Mouse (Mus musculus) hindbrain, embryonic 14.5 days (tissue): ENCODE results near the gene Traf2. TPM values are rescaled to one million over a fixed set of nuclear protein-coding genes. Genes with fewer than 3 reads are reported as not detected.

Source experiments
- ATAC-seq: fragments of 200-750 bp; cut with Nextera tagmentation; 2 replicates; pipeline ENCODE4 v1.8.0; 2017; ENCODE audit warnings: moderate number of reproducible peaks, mild to moderate bottlenecking, moderate TSS enrichment, moderate library complexity; ENCODE audit not compliant: low FRiP score
- DNase-seq: peaks from one replicate; pipeline ENCODE4 v3.0.0-alpha.2; 2015; ENCODE audit warnings: low spot score
- H3K27ac ChIP-seq: fragments of 300-500 bp; sonication (generic); 2 replicates; pipeline ENCODE4 v1.5.1; 2014; ENCODE audit warnings: mild to moderate bottlenecking, moderate library complexity
- H3K27me3 ChIP-seq: fragments of 300-500 bp; sonication (generic); 2 replicates; pipeline ENCODE4 v1.6.1; 2014; ENCODE audit warnings: mild to moderate bottlenecking, low read length, mixed read lengths; ENCODE audit not compliant: control insufficient read depth, insufficient read depth
- H3K36me3 ChIP-seq: fragments of 300-500 bp; sonication (generic); replicated peaks from 2 replicates; pipeline ENCODE4 v1.6.1; 2014; ENCODE audit not compliant: control insufficient read depth, insufficient read depth
- H3K4me1 ChIP-seq: fragments of 300-500 bp; sonication (generic); replicated peaks from 2 replicates; pipeline ENCODE4 v1.6.1; 2014; ENCODE audit warnings: antibody characterized with exemption, low read length, mixed read lengths; ENCODE audit not compliant: control insufficient read depth, insufficient read depth
- H3K4me2 ChIP-seq: fragments of 300-500 bp; sonication (generic); replicated peaks from 2 replicates; pipeline ENCODE4 v1.6.1; 2014; ENCODE audit warnings: mild to moderate bottlenecking, moderate library complexity
- H3K4me3 ChIP-seq: fragments of 300-500 bp; sonication (generic); replicated peaks from 2 replicates; pipeline ENCODE4 v1.5.1; 2014; ENCODE audit warnings: mild to moderate bottlenecking, low read length
- H3K9ac ChIP-seq: fragments of 300-500 bp; sonication (generic); 2 replicates; pipeline ENCODE4 v1.6.1; 2014
- H3K9me3 ChIP-seq: fragments of 300-500 bp; sonication (generic); 2 replicates; pipeline ENCODE4 v1.6.1; 2016; ENCODE audit warnings: low read length; ENCODE audit not compliant: control insufficient read depth
- WGBS: fragments of 180-500 bp; shearing (Covaris S2); extraction: QIAGEN DNeasy Blood & Tissue Kit; methylation state at CpG from one replicate; pipeline ENCODE4 v1.1.7; 2014; 5-methylcytosine and 5-hydroxymethylcytosine counted together
- polyA plus RNA-seq: library from polyadenylated mRNA; unstranded; fragments of >200 nt; fragmentation: Nextera tagmentation; extraction: Ambion mirVana; gene quantifications from 2 replicates; pipeline ENCODE4 v1.2.1, GENCODE M21; 2014

The Traf2 gene
- polyA plus RNA-seq, 1 experiment from 2014 or later = 15.6 TPM

- DNase-seq (no peak), ATAC-seq (no peak)
- H3K4me3 ChIP-seq = no peak overlapping the region
- H3K9ac ChIP-seq = no peak overlapping the region
- H3K4me1 ChIP-seq = peaks cover 11% of the 10 kb centered on the region
- H3K9me3 ChIP-seq = no peaks in the 10 kb centered on the region
- peaks cover 37% of the 10 kb centered on the region for H3K36me3 ChIP-seq
- WGBS = 95% methylated on average over 3 of the region's 3 CpGs
- H3K4me2 ChIP-seq = no peak overlapping the region
- no peak overlapping the region for H3K27ac ChIP-seq
- no peaks in the 10 kb centered on the region for H3K27me3 ChIP-seq
Measured at GRCm38 (mm10) chr2:25502726-25503125, 44.0 kb downstream of the Traf2 start.

GRCm38 (mm10) chr2:25501593-25502486 lies 44.9 kb downstream of the Traf2 start, which contains the start of gene C8g:
Gene C8g (minus strand): TSS chr2:25501719.
- peaks cover 11% of the 10 kb centered on the region for H3K4me1 ChIP-seq
- 81% methylated on average over 20 of the region's 20 CpGs for WGBS
- peaks cover 37% of the 10 kb centered on the region for H3K36me3 ChIP-seq
- no peaks in the 10 kb centered on the region for H3K9me3 ChIP-seq
- H3K4me3 ChIP-seq = peak within 1 kb of the TSS; percentile 71
- DNase-seq (no peak), ATAC-seq (no peak; the same call in 1 of the 2 replicates)
- peak within 1 kb of the TSS; percentile 92 for H3K9ac ChIP-seq
- H3K27me3 ChIP-seq = no peaks in the 10 kb centered on the region
- peak within 1 kb of the TSS; percentile 97 for H3K4me2 ChIP-seq
- peak within 1 kb of the TSS; percentile 72 for H3K27ac ChIP-seq

- peak; percentile 87 for ATAC-seq
- 1% methylated on average over 32 of the region's 44 CpGs for WGBS
- no peaks in the 10 kb centered on the region for H3K27me3 ChIP-seq
Measured at GRCm38 (mm10) chr2:25500576-25501405, 45.9 kb downstream of the Traf2 start, which contains the start of gene Fbxw5. Gene Fbxw5 (plus strand): TSS chr2:25500750.

GRCm38 (mm10) chr2:25500071-25500575 lies 46.6 kb downstream of the Traf2 start:
- no peaks in the 10 kb centered on the region for H3K27me3 ChIP-seq
- DNase-seq = no peak
- peak overlapping the region; percentile 71 for H3K4me3 ChIP-seq
- peak overlapping the region; percentile 50 for H3K4me2 ChIP-seq
- 69% methylated on average over 6 of the region's 6 CpGs for WGBS
- no peaks in the 10 kb centered on the region for H3K9me3 ChIP-seq
- H3K36me3 ChIP-seq = peaks cover 27% of the 10 kb centered on the region
- H3K27ac ChIP-seq = 0 out of 2 replicates have a peak overlapping the region, but pooled peaks have one; percentile 34
- peak overlapping the region; percentile 32; the same call in 1 of the 2 replicates for H3K9ac ChIP-seq
- peaks cover 11% of the 10 kb centered on the region for H3K4me1 ChIP-seq
- peak; percentile 41; the same call in 1 of the 2 replicates for ATAC-seq

More at GRCm38 (mm10) chr2:25500576-25501405, 45.9 kb downstream of the Traf2 start, which contains the start of gene Fbxw5:
- peak within 1 kb of the TSS; percentile 72 for H3K27ac ChIP-seq
- H3K9me3 ChIP-seq = no peaks in the 10 kb centered on the region
- peak within 1 kb of the TSS; percentile 71 for H3K4me3 ChIP-seq
- peak within 1 kb of the TSS; percentile 97 for H3K4me2 ChIP-seq
- H3K4me1 ChIP-seq = peaks cover 11% of the 10 kb centered on the region
- peaks cover 34% of the 10 kb centered on the region for H3K36me3 ChIP-seq
- DNase-seq = peak; percentile 94
- H3K9ac ChIP-seq = peak within 1 kb of the TSS; percentile 92

DNA sequence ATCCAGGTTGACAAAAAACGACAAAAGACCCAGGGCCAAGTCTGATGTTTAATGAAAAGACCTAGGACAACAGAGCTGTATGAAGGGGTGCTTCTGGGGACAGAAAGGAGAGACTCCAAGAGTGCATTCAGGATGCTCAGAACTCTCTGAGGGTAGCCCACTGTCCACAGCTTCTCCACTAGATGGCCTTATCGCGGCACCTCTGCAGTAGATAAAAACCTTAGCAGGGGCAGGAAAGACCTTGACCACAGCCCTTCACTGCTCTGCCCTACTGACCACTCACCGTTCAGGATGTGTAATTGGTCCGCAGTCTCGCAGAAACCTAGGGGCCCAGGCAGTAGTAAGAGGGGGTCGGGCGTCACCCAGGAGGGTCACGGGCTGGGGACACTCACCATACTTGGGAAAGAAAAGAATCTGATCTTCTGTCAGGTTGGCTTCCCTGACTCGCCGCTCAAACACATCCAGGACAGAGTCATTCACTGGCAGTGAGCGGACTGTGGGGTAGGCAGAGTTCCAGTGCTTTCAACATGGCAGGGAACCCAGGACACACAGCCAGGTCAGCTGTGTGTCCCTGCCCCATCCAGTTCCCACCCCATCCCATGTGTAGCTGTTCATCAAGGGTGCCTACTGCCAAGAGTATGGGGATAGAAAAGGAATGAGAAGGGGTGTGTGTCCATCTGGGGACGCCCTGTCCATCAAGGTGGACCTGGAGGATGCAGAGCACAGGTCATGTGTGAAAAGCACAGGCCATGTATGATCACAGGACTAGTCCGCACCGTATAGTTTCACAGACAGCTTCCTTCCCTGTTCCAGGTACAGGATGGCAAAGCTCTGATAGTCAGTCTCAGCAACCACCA lies 47.9 kb downstream of the Traf2 start:
- Histone ChIP-seq H3K27me3 (no peaks in the 10 kb centered on the region), H3K9me3 (no peaks in the 10 kb centered on the region), H3K4me3 (no peak overlapping the region), H3K4me2 (no peak overlapping the region), H3K9ac (no peak overlapping the region), H3K27ac (no peak overlapping the region), H3K4me1 (peaks cover 11% of the 10 kb centered on the region), H3K36me3 (peaks cover 14% of the 10 kb centered on the region)
- ATAC-seq = no peak
- DNase-seq = no peak
- 73% methylated on average over 15 of the region's 15 CpGs for WGBS

DNA sequence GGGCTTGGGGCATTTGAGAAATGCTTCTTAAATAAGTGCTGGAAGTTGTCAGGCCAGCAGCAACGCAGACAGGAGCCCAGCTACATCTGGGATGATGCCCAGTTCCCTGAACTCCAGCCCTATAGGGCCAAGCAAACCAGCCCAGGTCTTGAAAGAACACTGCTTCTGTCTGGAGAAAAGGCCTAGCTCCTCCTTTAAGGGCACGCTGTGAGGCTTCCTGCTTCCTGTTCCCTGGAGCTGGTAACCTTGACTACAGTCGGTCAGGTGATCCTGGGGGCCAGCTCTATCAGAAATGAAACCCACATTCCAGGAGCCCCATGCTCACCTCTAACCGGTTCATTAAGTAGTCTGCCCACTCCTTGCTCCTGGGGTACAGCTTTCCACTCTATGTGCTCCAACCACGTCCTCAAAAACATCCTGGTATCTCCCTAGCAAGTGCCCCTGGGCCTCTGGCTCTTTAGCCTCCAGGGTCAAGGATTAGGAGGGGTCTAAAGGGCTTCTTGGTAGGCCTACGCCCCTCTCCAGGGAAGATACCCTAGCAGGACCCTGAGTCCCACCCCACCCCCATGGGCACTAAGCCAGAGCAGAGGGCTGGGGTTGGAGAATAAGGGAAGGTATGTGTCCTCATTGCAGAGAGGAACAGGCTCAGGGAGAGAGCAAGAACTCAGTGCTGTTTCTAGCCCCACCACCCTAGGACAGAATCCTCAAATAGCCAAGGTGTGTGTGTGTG lies 48.7 kb downstream of the Traf2 start:
- Histone ChIP-seq H3K4me2 (no peak overlapping the region), H3K9ac (no peak overlapping the region), H3K4me3 (no peak overlapping the region), H3K9me3 (no peaks in the 10 kb centered on the region), H3K27me3 (no peaks in the 10 kb centered on the region), H3K36me3 (peaks cover 6% of the 10 kb centered on the region; the same call in 1 of the 2 replicates), H3K27ac (peak overlapping the region; percentile 43; the same call in 1 of the 2 replicates), H3K4me1 (peaks cover 11% of the 10 kb centered on the region)
- ATAC-seq = no peak
- no peak for DNase-seq
- WGBS = 58% methylated on average over 6 of the region's 6 CpGs

- peaks cover 3% of the 10 kb centered on the region for H3K4me1 ChIP-seq
- H3K27ac ChIP-seq = no peak overlapping the region
- 48% methylated on average over 4 of the region's 4 CpGs for WGBS
- ATAC-seq (no peak), DNase-seq (peak; percentile 40)
- H3K4me3 ChIP-seq = no peak overlapping the region
- no peaks in the 10 kb centered on the region for H3K27me3 ChIP-seq
- no peaks in the 10 kb centered on the region for H3K9me3 ChIP-seq
- H3K9ac ChIP-seq = no peak overlapping the region
- no peak overlapping the region for H3K4me2 ChIP-seq
- no peaks in the 10 kb centered on the region for H3K36me3 ChIP-seq
Measured at GRCm38 (mm10) chr2:25496462-25496861, 50.3 kb downstream of the Traf2 start.

GRCm38 (mm10) chr2:25493476-25493961 lies 53.2 kb downstream of the Traf2 start, which contains the start of gene Lcn12:
Gene Lcn12 (minus strand): TSS chr2:25493911.
- no peaks in the 10 kb centered on the region for H3K9me3 ChIP-seq
- no peak within 1 kb of the TSS for H3K4me2 ChIP-seq
- 89% methylated on average over 5 of the region's 5 CpGs for WGBS
- no peak within 1 kb of the TSS for H3K27ac ChIP-seq
- no peak within 1 kb of the TSS for H3K4me3 ChIP-seq
- DNase-seq (no peak), ATAC-seq (no peak)
- H3K27me3 ChIP-seq = no peaks in the 10 kb centered on the region
- H3K4me1 ChIP-seq = no peaks in the 10 kb centered on the region
- no peaks in the 10 kb centered on the region for H3K36me3 ChIP-seq
- H3K9ac ChIP-seq = no peak within 1 kb of the TSS
